Mouse (Mus musculus): ENCODE measurements around the gene Cplx2. TPM values are rescaled to one million over a fixed set of nuclear protein-coding genes. Genes with fewer than 3 reads are reported as not detected.

Cplx2 gene
- polyA plus RNA-seq (2012; rRNA removed): 43.3 and 69.2 TPM in 2 replicates

DNA sequence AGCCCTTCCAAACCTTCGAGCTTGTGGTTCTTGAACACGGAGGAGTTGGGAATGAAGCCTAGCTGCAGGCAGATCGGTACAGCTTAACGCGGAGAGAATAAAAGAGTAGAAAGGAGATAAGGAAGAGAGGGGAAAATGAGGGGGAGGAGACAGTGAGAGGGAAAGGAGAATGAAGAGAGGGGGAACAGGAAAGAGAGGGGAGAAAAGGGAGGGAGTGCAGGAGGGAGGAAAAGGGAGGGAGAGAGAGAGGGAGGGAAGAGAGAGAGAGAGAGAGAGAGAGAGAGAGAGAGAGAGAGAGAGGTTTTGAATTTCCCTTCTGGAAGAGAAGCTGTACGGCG, at the start of gene Cplx2:
TSS of gene Cplx2 (plus strand) at position 301 of the 338 bp plus-strand sequence.
- TF ChIP-seq POLR2A (IDR thresholded peaks at IDR 0.05; ENCODE audit: borderline replicate concordance, extremely low read depth, insufficient read depth, insufficient read length, poor library complexity, severe bottlenecking) (no peak), CTCF (IDR thresholded peaks at IDR 0.05; ENCODE audit: borderline replicate concordance, extremely low read depth, insufficient read depth, insufficient read length) (no peak)
- DNase-seq (ENCODE audit: low read depth): no peak

DNA sequence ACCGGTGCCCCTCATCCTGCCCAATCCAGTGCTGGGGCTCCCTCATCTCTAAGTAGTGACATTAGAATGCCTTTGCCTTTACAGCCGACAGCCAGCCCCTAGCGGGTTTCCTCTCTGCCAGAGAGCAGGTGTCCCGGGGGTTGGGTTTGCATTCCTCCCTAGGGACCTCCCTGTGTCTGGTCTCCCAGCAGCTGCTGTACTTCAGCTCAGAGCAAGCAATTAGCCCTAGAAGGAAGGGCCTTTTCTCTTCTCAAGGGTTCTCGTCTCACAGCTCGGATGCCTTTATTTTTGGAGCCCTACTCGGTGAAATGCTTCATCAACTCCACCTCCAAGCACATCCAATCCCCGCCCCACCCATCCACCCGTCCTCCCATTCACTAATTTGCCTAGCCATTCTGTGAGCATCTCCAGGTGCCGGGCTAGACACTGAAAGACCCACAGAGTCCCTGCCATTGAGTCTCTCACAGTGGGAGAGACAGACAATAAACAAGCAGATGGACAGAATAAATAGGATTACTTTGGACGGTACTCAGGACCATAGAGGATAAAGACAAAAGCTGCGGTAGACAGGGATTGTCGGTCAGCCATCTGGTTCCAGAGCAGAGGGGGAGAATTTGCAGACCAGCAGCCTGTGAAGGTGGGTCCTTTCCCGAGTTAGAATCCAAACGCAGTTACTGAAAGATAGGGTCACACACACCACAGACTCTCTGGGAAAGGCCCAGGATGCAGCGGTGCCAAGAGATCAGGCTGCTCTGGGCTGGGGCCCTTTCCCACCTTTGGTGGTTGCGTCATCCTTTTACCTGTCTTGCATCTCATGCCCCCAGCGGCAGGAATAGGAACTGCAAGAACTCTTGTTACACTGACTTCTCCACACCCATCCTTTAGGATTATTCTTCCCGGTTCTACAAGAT, 48.5 kb upstream of the Cplx2 start:
- DNase-seq (ENCODE audit: low read depth): peak; percentile 88
- TF ChIP-seq POLR2A (IDR thresholded peaks at IDR 0.05; ENCODE audit: borderline replicate concordance, extremely low read depth, insufficient read depth, insufficient read length, poor library complexity, severe bottlenecking) (no peak), CTCF (IDR thresholded peaks at IDR 0.05; ENCODE audit: borderline replicate concordance, extremely low read depth, insufficient read depth, insufficient read length) (peak; percentile 79)

DNA sequence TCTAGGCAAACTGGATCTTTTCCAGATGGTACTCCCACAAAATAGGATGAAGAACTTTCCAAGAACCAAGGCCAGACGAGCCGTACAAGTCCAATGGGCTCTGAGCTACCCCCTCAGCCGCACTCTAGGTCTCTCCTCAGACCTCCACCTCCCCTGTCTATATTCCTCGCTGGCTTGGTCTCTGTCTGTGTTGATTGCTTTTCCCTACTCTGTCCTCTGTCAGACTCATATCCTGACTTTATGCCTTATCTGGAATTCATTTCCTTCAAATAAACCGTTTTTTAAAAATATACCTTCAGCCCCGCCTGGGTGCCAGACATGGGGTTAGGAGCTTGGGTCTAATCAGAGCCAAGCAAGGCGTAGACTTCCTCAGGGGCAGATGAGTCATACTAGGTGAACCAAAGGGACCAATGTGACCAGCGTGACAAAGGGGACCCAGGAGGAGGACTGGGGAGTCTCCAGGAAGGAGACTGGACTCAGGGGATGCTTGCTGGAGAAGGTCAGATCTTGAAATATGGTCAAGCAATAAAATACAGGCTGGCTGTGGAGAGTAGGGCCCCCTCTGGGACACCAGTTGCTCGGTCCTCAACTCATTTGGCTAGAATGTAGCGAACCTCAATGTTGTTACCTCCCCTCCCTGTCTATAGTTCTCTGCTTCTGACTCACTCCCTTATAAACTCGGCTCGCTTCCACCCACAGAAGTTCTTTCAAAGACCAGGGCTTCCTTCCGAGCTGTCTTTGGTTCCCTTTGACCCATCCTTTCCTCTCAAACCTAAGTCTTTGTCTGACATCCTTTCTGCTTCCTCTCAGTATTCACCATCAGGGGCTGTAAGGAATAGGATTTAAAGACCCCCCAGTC, 47.6 kb upstream of the Cplx2 start:
- DNase-seq (ENCODE audit: low read depth): no peak
- TF ChIP-seq POLR2A (IDR thresholded peaks at IDR 0.05; ENCODE audit: borderline replicate concordance, extremely low read depth, insufficient read depth, insufficient read length, poor library complexity, severe bottlenecking): no peak

DNA sequence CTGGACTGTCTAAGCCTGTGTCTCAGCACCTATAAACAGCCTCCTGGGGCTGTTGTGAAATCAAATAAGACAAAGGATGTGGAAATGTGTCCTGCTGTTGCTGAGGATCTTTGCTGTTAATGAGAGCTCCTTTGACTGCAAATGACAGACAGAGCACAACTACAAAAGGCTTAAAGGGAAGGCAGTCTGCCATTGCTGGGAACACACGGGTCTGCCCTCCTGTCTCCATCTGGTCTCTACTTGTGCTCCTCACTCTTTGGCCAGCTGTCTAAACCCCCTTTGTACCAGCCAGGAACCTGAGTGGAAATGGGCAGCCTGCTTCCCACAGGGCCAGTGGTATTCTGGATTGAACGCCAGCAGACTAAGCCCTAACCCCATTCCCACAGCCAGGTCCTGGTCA, 47.0 kb upstream of the Cplx2 start:
- peak; percentile 89 for DNase-seq (ENCODE audit: low read depth)
- TF ChIP-seq POLR2A (IDR thresholded peaks at IDR 0.05; ENCODE audit: borderline replicate concordance, extremely low read depth, insufficient read depth, insufficient read length, poor library complexity, severe bottlenecking) (no peak), CTCF (IDR thresholded peaks at IDR 0.05; ENCODE audit: borderline replicate concordance, extremely low read depth, insufficient read depth, insufficient read length) (no peak)

GRCm38 (mm10) chr13:54325814-54326213, 45.3 kb upstream of the Cplx2 start:
- peak; percentile 93 for DNase-seq (ENCODE audit: low read depth)
- no peak for TF ChIP-seq CTCF (IDR thresholded peaks at IDR 0.05; ENCODE audit: borderline replicate concordance, extremely low read depth, insufficient read depth, insufficient read length)
- TF ChIP-seq POLR2A (IDR thresholded peaks at IDR 0.05; ENCODE audit: borderline replicate concordance, extremely low read depth, insufficient read depth, insufficient read length, poor library complexity, severe bottlenecking): no peak

GRCm38 (mm10) chr13:54326686-54327447, 44.3 kb upstream of the Cplx2 start:
- no peak for TF ChIP-seq POLR2A (IDR thresholded peaks at IDR 0.05; ENCODE audit: borderline replicate concordance, extremely low read depth, insufficient read depth, insufficient read length, poor library complexity, severe bottlenecking)
- TF ChIP-seq CTCF (IDR thresholded peaks at IDR 0.05; ENCODE audit: borderline replicate concordance, extremely low read depth, insufficient read depth, insufficient read length): 0 out of 2 replicates have a peak, but pooled peaks have one; percentile 1
- no peak for DNase-seq (ENCODE audit: low read depth)

DNA sequence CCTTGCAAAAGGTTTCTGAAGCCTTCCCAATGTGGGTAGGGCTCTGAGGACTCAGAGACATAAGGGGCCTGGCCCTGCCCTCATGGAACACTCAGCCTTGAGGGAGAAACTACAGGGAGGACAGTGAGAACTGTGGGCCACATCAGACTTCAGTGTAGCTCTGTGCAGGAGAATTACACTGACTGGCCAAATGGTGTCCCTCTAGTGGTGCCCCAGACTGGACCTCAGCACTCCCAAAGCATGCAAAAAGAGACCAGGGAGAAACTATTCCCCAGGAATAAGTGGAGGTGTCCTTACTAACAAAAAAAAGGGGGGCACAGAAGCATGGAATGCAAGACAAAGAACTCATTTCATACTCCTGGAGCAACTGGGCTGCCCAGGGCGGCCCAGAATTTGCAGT, 43.1 kb upstream of the Cplx2 start:
- TF ChIP-seq CTCF (IDR thresholded peaks at IDR 0.05; ENCODE audit: borderline replicate concordance, extremely low read depth, insufficient read depth, insufficient read length) (0 out of 2 replicates have a peak, but pooled peaks have one; percentile 16), POLR2A (IDR thresholded peaks at IDR 0.05; ENCODE audit: borderline replicate concordance, extremely low read depth, insufficient read depth, insufficient read length, poor library complexity, severe bottlenecking) (no peak)
- peak; percentile 31 for DNase-seq (ENCODE audit: low read depth)

DNA sequence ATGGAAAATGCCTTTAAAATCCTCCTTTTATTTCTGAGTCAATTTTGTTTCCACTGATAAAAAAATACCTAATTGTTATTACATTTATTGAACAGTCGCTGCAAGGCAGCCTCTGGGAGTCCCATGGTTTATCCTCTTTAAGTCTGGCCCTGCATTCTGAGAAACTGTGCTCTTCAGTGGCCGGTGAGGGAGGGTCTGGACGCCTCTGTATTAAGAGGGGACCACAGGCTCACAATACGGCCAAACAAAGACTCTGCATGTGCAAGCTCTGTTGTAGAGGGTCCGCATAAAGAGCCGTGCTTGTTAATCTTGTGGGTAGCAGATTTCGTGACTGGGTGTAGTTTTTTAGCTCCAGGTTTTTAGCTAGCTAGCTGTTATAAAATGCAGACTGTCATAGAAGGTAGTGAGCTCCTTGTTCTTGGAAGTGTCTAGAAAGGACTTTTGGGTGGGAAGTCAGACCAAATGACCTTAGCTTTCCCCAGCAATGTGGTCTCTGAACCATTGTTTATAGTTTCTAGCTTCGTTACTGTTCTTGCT, 42.1 kb upstream of the Cplx2 start:
- TF ChIP-seq CTCF (IDR thresholded peaks at IDR 0.05; ENCODE audit: borderline replicate concordance, extremely low read depth, insufficient read depth, insufficient read length) (no peak), POLR2A (IDR thresholded peaks at IDR 0.05; ENCODE audit: borderline replicate concordance, extremely low read depth, insufficient read depth, insufficient read length, poor library complexity, severe bottlenecking) (no peak)
- DNase-seq (ENCODE audit: low read depth): peak; percentile 84

DNA sequence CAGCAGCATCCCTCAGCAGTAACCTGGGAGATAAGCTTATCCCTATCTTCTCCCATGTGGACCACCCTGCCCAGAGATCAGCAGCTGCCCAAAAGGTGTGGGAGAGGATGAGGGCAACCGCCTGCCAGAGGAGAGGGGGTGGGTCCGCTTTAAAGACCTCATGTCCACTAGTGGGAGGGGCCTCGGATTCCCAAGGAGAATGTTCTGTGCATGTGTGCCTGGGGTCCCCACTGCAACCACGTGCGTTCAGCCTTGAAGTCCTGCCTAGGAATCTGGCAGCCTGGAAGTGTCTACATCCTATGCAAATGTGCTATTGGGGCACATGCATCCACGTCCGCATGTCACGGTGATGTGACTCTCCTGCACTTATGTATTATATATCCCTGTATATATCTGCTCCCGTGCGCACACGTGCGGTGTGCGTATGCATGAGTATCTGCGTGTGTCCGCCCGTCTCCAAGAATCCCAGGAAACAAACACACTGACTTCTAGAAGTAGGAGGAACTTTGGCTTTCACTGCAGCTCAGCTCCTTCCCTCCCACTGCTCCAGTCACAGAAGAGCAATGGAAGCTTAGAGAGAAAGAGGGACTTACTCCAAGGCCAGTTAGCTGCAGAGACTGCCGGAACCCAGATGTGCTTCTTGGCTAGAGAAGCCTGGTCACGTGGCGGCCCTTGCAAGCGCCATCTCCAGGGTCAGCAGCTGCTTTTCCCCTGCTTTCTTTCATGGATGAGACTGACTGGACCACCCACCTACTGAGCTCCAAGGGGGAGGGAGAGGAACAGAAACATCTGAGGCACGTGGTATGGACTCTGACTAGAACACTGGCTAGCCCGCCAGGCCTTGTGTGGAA, 39.1 kb upstream of the Cplx2 start:
- DNase-seq (ENCODE audit: low read depth): peak; percentile 88
- TF ChIP-seq POLR2A (IDR thresholded peaks at IDR 0.05; ENCODE audit: borderline replicate concordance, extremely low read depth, insufficient read depth, insufficient read length, poor library complexity, severe bottlenecking) (no peak), CTCF (IDR thresholded peaks at IDR 0.05; ENCODE audit: borderline replicate concordance, extremely low read depth, insufficient read depth, insufficient read length) (no peak)

DNA sequence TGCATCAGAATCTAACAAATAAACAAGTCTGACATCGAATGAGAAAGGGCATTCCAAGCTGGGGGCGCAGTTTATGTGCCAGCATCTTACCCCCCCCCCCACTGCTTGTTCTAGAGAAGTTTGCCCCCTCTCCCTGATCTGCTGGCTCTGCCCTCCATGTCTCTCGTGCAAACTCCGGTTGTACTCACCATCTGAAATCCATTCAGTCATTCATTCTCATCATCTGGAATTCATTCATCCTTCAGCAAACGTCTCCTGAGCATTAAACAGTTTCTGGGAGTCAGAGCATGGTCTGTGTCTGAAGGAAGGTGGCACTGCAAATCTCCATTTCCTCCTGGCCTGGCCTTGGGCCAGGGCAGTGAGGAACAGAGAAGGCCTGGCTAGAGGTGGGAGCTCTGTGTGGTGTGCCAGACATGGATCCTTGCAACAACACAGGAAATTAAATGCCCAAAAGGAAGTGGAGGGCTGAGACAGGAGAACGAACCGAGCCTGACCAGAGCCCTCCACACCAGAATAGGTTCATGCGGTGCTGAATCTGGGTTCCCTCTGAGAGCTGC, 38.1 kb upstream of the Cplx2 start:
- DNase-seq (ENCODE audit: low read depth): no peak
- no peak for TF ChIP-seq POLR2A (IDR thresholded peaks at IDR 0.05; ENCODE audit: borderline replicate concordance, extremely low read depth, insufficient read depth, insufficient read length, poor library complexity, severe bottlenecking)
- TF ChIP-seq CTCF (IDR thresholded peaks at IDR 0.05; ENCODE audit: borderline replicate concordance, extremely low read depth, insufficient read depth, insufficient read length): no peak

Measured in brain, embryonic 14.5 days (tissue).